Mouse (Mus musculus) heart, postnatal 25 days (tissue): Measurements from ENCODE around the gene Pum3. TPM values are rescaled to one million over a fixed set of nuclear protein-coding genes. Genes with fewer than 3 reads are reported as not detected.
"Not testable (repeated sequence)": the region's sequence is repeated elsewhere in the genome, so short reads cannot be mapped to it uniquely, and the experiment has no call there.

Source experiments
- DNase-seq: peaks from one replicate; pipeline ENCODE4 v3.0.0; 2022; ENCODE audit warnings: low spot score
- intact Hi-C: fragments of 180-260 bp; cut with DNase I; formaldehyde crosslinking; loops from one replicate; pipeline ENCODE4 v1.15.1; 2025
- total RNA-seq, 2 experiments: library from RNA; stranded (reverse); gene quantifications; 2 replicates each; pipeline ENCODE4 v1.2.3; 2021

The Pum3 gene
- total RNA-seq, 2 experiments from 2014 or later: 27.0 to 30.9 TPM

GRCm38 (mm10) chr19:27395936-27396335, 33.7 kb downstream of the Pum3 start:
- intact Hi-C loops: no loop called here
- DNase-seq: no peak

GRCm38 (mm10) chr19:27395481-27395880, 34.1 kb downstream of the Pum3 start:
- no peak for DNase-seq
- intact Hi-C loops: no loop called here

- intact Hi-C loops: no loop called here
- no peak for DNase-seq
Measured at GRCm38 (mm10) chr19:27394341-27394990, 35.2 kb downstream of the Pum3 start.

- intact Hi-C loops: no loop called here
Measured at GRCm38 (mm10) chr19:27392431-27392830, 37.2 kb downstream of the Pum3 start.

GRCm38 (mm10) chr19:27391344-27391743, 38.3 kb downstream of the Pum3 start:
- intact Hi-C loops: no loop called here
- DNase-seq: no peak

More at GRCm38 (mm10) chr19:27392431-27392830, 37.2 kb downstream of the Pum3 start:
- DNase-seq: no peak

- DNase-seq, intact Hi-C loops: not testable (repeated sequence)
Measured at GRCm38 (mm10) chr19:27389566-27389965, 40.1 kb downstream of the Pum3 start.

GRCm38 (mm10) chr19:27385304-27385703, 44.3 kb downstream of the Pum3 start:
- DNase-seq: no peak
- intact Hi-C loops: no loop called here

GRCm38 (mm10) chr19:27383266-27383665, 46.4 kb downstream of the Pum3 start:
- no peak for DNase-seq
- intact Hi-C loops: no loop called here

GRCm38 (mm10) chr19:27382131-27382530, 47.5 kb downstream of the Pum3 start:
- DNase-seq: no peak
- intact Hi-C loops: no loop called here

- intact Hi-C loops: no loop called here
Measured at GRCm38 (mm10) chr19:27379712-27380401, 49.8 kb downstream of the Pum3 start.

GRCm38 (mm10) chr19:27370784-27371183, 58.8 kb downstream of the Pum3 start:
- intact Hi-C loops: no loop called here
- DNase-seq: no peak

More at GRCm38 (mm10) chr19:27379712-27380401, 49.8 kb downstream of the Pum3 start:
- DNase-seq: no peak

- DNase-seq: no peak
- intact Hi-C loops: no loop called here
Measured at GRCm38 (mm10) chr19:27370174-27370573, 59.5 kb downstream of the Pum3 start.

GRCm38 (mm10) chr19:27369461-27370135, 60.0 kb downstream of the Pum3 start:
- intact Hi-C loops: no loop called here
- no peak for DNase-seq

- intact Hi-C loops: no loop called here
- no peak for DNase-seq
Measured at GRCm38 (mm10) chr19:27366113-27366746, 63.4 kb downstream of the Pum3 start.

- peak; percentile 31 for DNase-seq
- intact Hi-C loops: no loop called here
Measured at GRCm38 (mm10) chr19:27364521-27364931, 65.1 kb downstream of the Pum3 start.

GRCm38 (mm10) chr19:27363891-27364290, 65.7 kb downstream of the Pum3 start:
- no peak for DNase-seq
- intact Hi-C loops: no loop called here

- intact Hi-C loops: no loop called here
- no peak for DNase-seq
Measured at GRCm38 (mm10) chr19:27360381-27360780, 69.2 kb downstream of the Pum3 start.

- intact Hi-C loops: no loop called here
- no peak for DNase-seq
Measured at GRCm38 (mm10) chr19:27351700-27352099, 77.9 kb downstream of the Pum3 start.

- DNase-seq: no peak
- intact Hi-C loops: no loop called here
Measured at GRCm38 (mm10) chr19:27346501-27346900, 83.1 kb downstream of the Pum3 start.
